16 mouse cellular contexts compared by ENCODE assay signal in genomic region chr4:148853057-148853456, GRCm38 (mm10).
"Had no signal": no experiment of that assay in that cellular context is flagged by ENCODE, and none has a peak within 500 bp of the region (broad histone marks: within the 10 kb centered on the region; RNA-seq: fewer than 3 reads in every experiment).

No protein-coding gene starts in this region.

- H3K36me3 ChIP-seq: lung, embryonic 15.5 days; midbrain, embryonic 13.5 days; midbrain, embryonic 15.5 days; neural tube, embryonic 12.5 days had no signal

- H3K27me3 ChIP-seq: lung, embryonic 15.5 days had no signal

- DNase-seq: lung, adult 2 months; lung, postnatal 14 days; lung, postnatal 36 days; right cerebral cortex, postnatal 14 days; spleen, adult 18-20 months; thymus, adult 18-20 months; thymus, postnatal 25 days; thymus, postnatal 4 days had no signal

- H3K4me2 ChIP-seq: lung, embryonic 15.5 days; midbrain, embryonic 11.5 days; midbrain, embryonic 13.5 days; midbrain, embryonic 15.5 days; neural tube, embryonic 12.5 days had no signal

- ATAC-seq: lung, postnatal 0 days; midbrain, embryonic 13.5 days; midbrain, embryonic 15.5 days had no signal

- H3K4me3 ChIP-seq: lung, embryonic 15.5 days; megakaryocyte, embryonic 14.5 days; midbrain, embryonic 13.5 days; midbrain, embryonic 15.5 days; neural tube, embryonic 12.5 days had no signal

- H3K9me3 ChIP-seq: lung, embryonic 15.5 days; megakaryocyte, embryonic 14.5 days; midbrain, embryonic 13.5 days; midbrain, embryonic 15.5 days; neural tube, embryonic 12.5 days had no signal

- H3K9ac ChIP-seq: lung, embryonic 15.5 days; midbrain, embryonic 13.5 days; midbrain, embryonic 15.5 days; neural tube, embryonic 12.5 days had no signal

- H3K27ac ChIP-seq: lung, embryonic 15.5 days; macrophage; midbrain, embryonic 13.5 days; midbrain, embryonic 15.5 days; neural tube, embryonic 12.5 days had no signal
